Mouse (Mus musculus) kidney, embryonic 15.5 days (tissue): ENCODE measurements around the gene Tamm41. TPM values are rescaled to one million over a fixed set of nuclear protein-coding genes. Genes with fewer than 3 reads are reported as not detected.
A peak's percentile ranks its signal among the peaks of the same experiment; 100 is the strongest.

Experiments
- ATAC-seq: fragments of 200-750 bp; cut with Nextera tagmentation; replicated peaks from 2 replicates; pipeline ENCODE4 v1.8.0; 2017; ENCODE audit warnings: moderate TSS enrichment; ENCODE audit not compliant: low FRiP score
- H3K27ac ChIP-seq: fragments of 300-500 bp; sonication (generic); 2 replicates; pipeline ENCODE4 v1.5.1; 2015; ENCODE audit warnings: mild to moderate bottlenecking, inconsistent platforms
- H3K27me3 ChIP-seq: fragments of 300-500 bp; sonication (generic); 2 replicates; pipeline ENCODE4 v1.6.1; 2015; ENCODE audit warnings: inconsistent platforms
- H3K36me3 ChIP-seq: fragments of 300-500 bp; sonication (generic); 2 replicates; pipeline ENCODE4 v1.6.1; 2015; ENCODE audit warnings: inconsistent platforms
- H3K4me1 ChIP-seq: fragments of 300-500 bp; sonication (generic); 2 replicates; pipeline ENCODE4 v1.6.1; 2015; ENCODE audit warnings: inconsistent platforms
- H3K4me2 ChIP-seq: fragments of 300-500 bp; sonication (generic); 2 replicates; pipeline ENCODE4 v1.6.1; 2015; ENCODE audit warnings: moderate library complexity, mild to moderate bottlenecking, inconsistent platforms
- H3K4me3 ChIP-seq: fragments of 300-500 bp; sonication (generic); replicated peaks from 2 replicates; pipeline ENCODE4 v1.5.1; 2015; ENCODE audit warnings: mild to moderate bottlenecking, inconsistent platforms
- H3K9ac ChIP-seq: fragments of 300-500 bp; sonication (generic); 2 replicates; pipeline ENCODE4 v1.6.1; 2015; ENCODE audit warnings: mild to moderate bottlenecking, inconsistent platforms
- H3K9me3 ChIP-seq: fragments of 300-500 bp; sonication (generic); replicated peaks from 2 replicates; pipeline ENCODE4 v1.6.1; 2016; ENCODE audit warnings: inconsistent platforms
- WGBS: fragments of 180-500 bp; shearing (Covaris S2); methylation state at CpG from one replicate; pipeline ENCODE4 v1.1.7; 2015; ENCODE audit warnings: mixed read lengths; 5-methylcytosine and 5-hydroxymethylcytosine counted together
- polyA plus RNA-seq: library from polyadenylated mRNA; unstranded; fragments of >200 nt; fragmentation: Nextera tagmentation; extraction: Ambion mirVana; gene quantifications from 2 replicates; pipeline ENCODE4 v1.2.1, GENCODE M21; 2015

The Tamm41 gene
- polyA plus RNA-seq, 1 experiment from 2014 or later = 64.1 TPM

GRCm38 (mm10) chr6:114968361-114969212 is 69.1 kb downstream of the Tamm41 start:
- Histone ChIP-seq H3K4me2 (peak overlapping the region; percentile 100), H3K27me3 (peaks cover 26% of the 10 kb centered on the region), H3K9ac (peak overlapping the region; percentile 62), H3K36me3 (no peaks in the 10 kb centered on the region), H3K27ac (peak overlapping the region; percentile 82), H3K4me1 (peaks cover 41% of the 10 kb centered on the region), H3K4me3 (peak overlapping the region; percentile 67), H3K9me3 (no peaks in the 10 kb centered on the region)
- under 1% methylated on average over 82 of the region's 82 CpGs for WGBS
- ATAC-seq = peak; percentile 89

- ATAC-seq = no peak
- Histone ChIP-seq H3K4me1 (peaks cover 43% of the 10 kb centered on the region), H3K27ac (peak overlapping the region; percentile 82; the same call in 1 of the 2 replicates), H3K27me3 (peaks cover 26% of the 10 kb centered on the region), H3K9me3 (no peaks in the 10 kb centered on the region), H3K4me3 (peak overlapping the region; percentile 67), H3K36me3 (no peaks in the 10 kb centered on the region), H3K4me2 (peak overlapping the region; percentile 100), H3K9ac (no peak overlapping the region)
- 39% methylated on average over 12 of the region's 12 CpGs for WGBS
Measured at GRCm38 (mm10) chr6:114967623-114968022, 70.1 kb downstream of the Tamm41 start.

- no peak for ATAC-seq
- H3K4me2 ChIP-seq = no peak overlapping the region
- no peaks in the 10 kb centered on the region for H3K9me3 ChIP-seq
- H3K4me3 ChIP-seq = no peak overlapping the region
- no peak overlapping the region for H3K27ac ChIP-seq
- no peaks in the 10 kb centered on the region for H3K36me3 ChIP-seq
- peaks cover 39% of the 10 kb centered on the region for H3K4me1 ChIP-seq
- 71% methylated on average over 2 of the region's 2 CpGs for WGBS
- H3K27me3 ChIP-seq = peaks cover 26% of the 10 kb centered on the region
- no peak overlapping the region for H3K9ac ChIP-seq
Measured at GRCm38 (mm10) chr6:114966396-114967154, 71.1 kb downstream of the Tamm41 start.

GRCm38 (mm10) chr6:114965802-114966201 is 71.9 kb downstream of the Tamm41 start:
- Histone ChIP-seq H3K36me3 (no peaks in the 10 kb centered on the region), H3K27me3 (peaks cover 26% of the 10 kb centered on the region), H3K27ac (no peak overlapping the region), H3K9ac (no peak overlapping the region), H3K9me3 (no peaks in the 10 kb centered on the region), H3K4me2 (no peak overlapping the region), H3K4me1 (peaks cover 38% of the 10 kb centered on the region), H3K4me3 (no peak overlapping the region)
- 86% methylated on average over 3 of the region's 3 CpGs for WGBS
- no peak for ATAC-seq

GRCm38 (mm10) chr6:114965396-114965795 is 72.3 kb downstream of the Tamm41 start:
- Histone ChIP-seq H3K9ac (no peak overlapping the region), H3K27me3 (peaks cover 26% of the 10 kb centered on the region), H3K9me3 (no peaks in the 10 kb centered on the region), H3K4me2 (no peak overlapping the region), H3K36me3 (no peaks in the 10 kb centered on the region), H3K4me3 (no peak overlapping the region), H3K27ac (no peak overlapping the region), H3K4me1 (peaks cover 37% of the 10 kb centered on the region)
- 69% methylated on average over 8 of the region's 8 CpGs for WGBS
- no peak for ATAC-seq

- no peak overlapping the region for H3K4me3 ChIP-seq
- 80% methylated on average over 2 of the region's 2 CpGs for WGBS
- H3K4me1 ChIP-seq = peaks cover 26% of the 10 kb centered on the region
- no peak overlapping the region for H3K4me2 ChIP-seq
- ATAC-seq = no peak
- H3K36me3 ChIP-seq = no peaks in the 10 kb centered on the region
- H3K9me3 ChIP-seq = no peaks in the 10 kb centered on the region
- H3K27ac ChIP-seq = 0 out of 2 replicates have a peak overlapping the region, but pooled peaks have one; percentile 22
- no peak overlapping the region for H3K9ac ChIP-seq
- H3K27me3 ChIP-seq = peaks cover 23% of the 10 kb centered on the region
Measured at GRCm38 (mm10) chr6:114964235-114964634, 73.4 kb downstream of the Tamm41 start.

- no peak overlapping the region for H3K9ac ChIP-seq
- H3K27ac ChIP-seq = 0 out of 2 replicates have a peak overlapping the region, but pooled peaks have one; percentile 22
- peaks cover 27% of the 10 kb centered on the region for H3K4me1 ChIP-seq
- no peak overlapping the region for H3K4me2 ChIP-seq
- WGBS = 73% methylated on average over 5 of the region's 5 CpGs
- no peaks in the 10 kb centered on the region for H3K36me3 ChIP-seq
- no peak overlapping the region for H3K4me3 ChIP-seq
- ATAC-seq = no peak
- no peaks in the 10 kb centered on the region for H3K9me3 ChIP-seq
- peaks cover 19% of the 10 kb centered on the region for H3K27me3 ChIP-seq
Measured at GRCm38 (mm10) chr6:114963636-114964035, 74.0 kb downstream of the Tamm41 start.

GRCm38 (mm10) chr6:114961276-114962068 is 76.2 kb downstream of the Tamm41 start:
- H3K9ac ChIP-seq = no peak overlapping the region
- H3K4me2 ChIP-seq = no peak overlapping the region
- H3K27me3 ChIP-seq = peaks cover 5% of the 10 kb centered on the region; the same call in 1 of the 2 replicates
- 0 out of 2 replicates have a peak overlapping the region, but pooled peaks have one; percentile 30 for H3K27ac ChIP-seq
- no peak overlapping the region for H3K4me3 ChIP-seq
- no peaks in the 10 kb centered on the region for H3K36me3 ChIP-seq
- H3K9me3 ChIP-seq = no peaks in the 10 kb centered on the region
- no peak for ATAC-seq
- H3K4me1 ChIP-seq = peaks cover 27% of the 10 kb centered on the region
- WGBS = 72% methylated on average over 10 of the region's 10 CpGs

GRCm38 (mm10) chr6:114959012-114959398 is 78.7 kb downstream of the Tamm41 start:
- no peak for ATAC-seq
- H3K27ac ChIP-seq = no peak overlapping the region
- no peak overlapping the region for H3K4me2 ChIP-seq

GRCm38 (mm10) chr6:114958249-114959011 is 79.2 kb downstream of the Tamm41 start:
- 44% methylated on average over 10 of the region's 10 CpGs for WGBS
- H3K4me3 ChIP-seq = no peak overlapping the region
- no peaks in the 10 kb centered on the region for H3K9me3 ChIP-seq
- H3K27ac ChIP-seq = no peak overlapping the region
- H3K36me3 ChIP-seq = no peaks in the 10 kb centered on the region
- 0 out of 2 replicates have a peak, but pooled peaks have one; percentile 54 for ATAC-seq
- H3K9ac ChIP-seq = no peak overlapping the region
- peaks cover 19% of the 10 kb centered on the region for H3K4me1 ChIP-seq
- no peaks in the 10 kb centered on the region for H3K27me3 ChIP-seq
- H3K4me2 ChIP-seq = no peak overlapping the region

More at GRCm38 (mm10) chr6:114959012-114959398, 78.7 kb downstream of the Tamm41 start:
- 79% methylated on average over 6 of the region's 6 CpGs for WGBS
- peaks cover 23% of the 10 kb centered on the region for H3K4me1 ChIP-seq
- H3K27me3 ChIP-seq = no peaks in the 10 kb centered on the region
- no peak overlapping the region for H3K9ac ChIP-seq
- H3K9me3 ChIP-seq = no peaks in the 10 kb centered on the region
- H3K4me3 ChIP-seq = no peak overlapping the region
- no peaks in the 10 kb centered on the region for H3K36me3 ChIP-seq

GRCm38 (mm10) chr6:114957756-114958155 is 79.9 kb downstream of the Tamm41 start:
- Histone ChIP-seq H3K4me1 (peaks cover 15% of the 10 kb centered on the region; the same call in 1 of the 2 replicates), H3K27me3 (no peaks in the 10 kb centered on the region), H3K9me3 (no peaks in the 10 kb centered on the region), H3K4me3 (no peak overlapping the region), H3K36me3 (no peaks in the 10 kb centered on the region), H3K9ac (no peak overlapping the region), H3K27ac (no peak overlapping the region), H3K4me2 (no peak overlapping the region)
- ATAC-seq = no peak
- WGBS = 65% methylated on average over 12 of the region's 12 CpGs
